Mouse (Mus musculus) yolk sac, embryonic 10.5 days (tissue): ENCODE data around the gene Olfr1437.
"Not testable (repeated sequence)": the region's sequence is repeated elsewhere in the genome, so short reads cannot be mapped to it uniquely, and the experiment has no call there.

Experiments
- DNase-seq: peaks from one replicate; pipeline ENCODE4 v3.0.0-alpha.2; 2017; ENCODE audit warnings: low spot score

Gene Olfr1437

GRCm38 (mm10) chr19:12325001-12325400 lies at the start of gene Olfr1437:
Gene Olfr1437 (minus strand): TSS chr19:12325101.
- no peak for DNase-seq

- no peak for DNase-seq
Measured at GRCm38 (mm10) chr19:12374465-12375025, 49.6 kb upstream of the Olfr1437 start.

GRCm38 (mm10) chr19:12373004-12373403 lies 48.1 kb upstream of the Olfr1437 start:
- DNase-seq: no peak

GRCm38 (mm10) chr19:12335810-12336209 lies 10.9 kb upstream of the Olfr1437 start, which contains the start of gene Olfr1438-ps1:
Gene Olfr1438-ps1 (minus strand): TSS chr19:12335910.
- no peak for DNase-seq

GRCm38 (mm10) chr19:12299030-12299429 lies 25.9 kb downstream of the Olfr1437 start, which contains the start of gene Olfr1436:
Gene Olfr1436 (minus strand): TSS chr19:12299130.
- not testable (repeated sequence) for DNase-seq

GRCm38 (mm10) chr19:12292979-12293378 lies 31.9 kb downstream of the Olfr1437 start:
- DNase-seq: no peak

GRCm38 (mm10) chr19:12279554-12279953 lies 45.3 kb downstream of the Olfr1437 start, which contains the start of gene Olfr1434:
Gene Olfr1434 (plus strand): TSS chr19:12279854.
- no peak for DNase-seq
